Mouse (Mus musculus) limb, embryonic 10.5 days (tissue): ENCODE measurements around the gene Gm16253. TPM values are rescaled to one million over a fixed set of nuclear protein-coding genes. Genes with fewer than 3 reads are reported as not detected.
A peak's percentile ranks its signal among the peaks of the same experiment; 100 is the strongest.

ENCODE experiments used
- DNase-seq: peaks from one replicate; pipeline ENCODE4 v3.0.0-alpha.2; 2017; ENCODE audit warnings: low spot score
- H3K27ac ChIP-seq: fragments of 300-500 bp; sonication (generic); 2 replicates; pipeline ENCODE4 v1.5.1; 2016; ENCODE audit warnings: mild to moderate bottlenecking
- H3K27me3 ChIP-seq: fragments of 300-500 bp; sonication (generic); 2 replicates; pipeline ENCODE4 v1.6.1; 2016; ENCODE audit warnings: low read depth, mild to moderate bottlenecking; ENCODE audit not compliant: poor library complexity, severe bottlenecking
- H3K36me3 ChIP-seq: fragments of 300-500 bp; sonication (generic); 2 replicates; pipeline ENCODE4 v1.6.1; 2016; ENCODE audit warnings: mild to moderate bottlenecking, moderate library complexity
- H3K4me1 ChIP-seq: fragments of 300-500 bp; sonication (generic); 2 replicates; pipeline ENCODE4 v1.6.1; 2016
- H3K4me3 ChIP-seq: fragments of 300-500 bp; sonication (generic); 2 replicates; pipeline ENCODE4 v1.5.1; 2016; ENCODE audit warnings: mild to moderate bottlenecking, moderate library complexity
- H3K9me3 ChIP-seq: fragments of 300-500 bp; sonication (generic); replicated peaks from 2 replicates; pipeline ENCODE4 v1.6.1; 2016; ENCODE audit warnings: mild to moderate bottlenecking
- WGBS: fragments of 180-500 bp; shearing (Covaris S2); methylation state at CpG from one replicate; pipeline ENCODE4 v1.1.7; 2016; 5-methylcytosine and 5-hydroxymethylcytosine counted together
- polyA plus RNA-seq: library from polyadenylated mRNA; unstranded; fragments of >200 nt; fragmentation: Nextera tagmentation; extraction: Ambion mirVana; gene quantifications from 2 replicates; pipeline ENCODE4 v1.2.1, GENCODE M21; 2016

Gene Gm16253
- polyA plus RNA-seq, 1 experiment from 2014 or later: 2.0 TPM

- H3K27ac ChIP-seq: no peak overlapping the region
- H3K27me3 ChIP-seq: peaks cover 8% of the 10 kb centered on the region; the same call in 1 of the 2 replicates
- no peak for DNase-seq
- WGBS: 78% methylated on average over 7 of the region's 7 CpGs
- H3K9me3 ChIP-seq: no peaks in the 10 kb centered on the region
- H3K4me1 ChIP-seq: peaks cover 11% of the 10 kb centered on the region; the same call in 1 of the 2 replicates
- no peaks in the 10 kb centered on the region for H3K36me3 ChIP-seq
- no peak overlapping the region for H3K4me3 ChIP-seq
These were observed 28.0 kb upstream of the Gm16253 start for GRCm38 (mm10) chr3:96548824-96549223.

- Histone ChIP-seq H3K27me3 (0 out of 2 replicates have a peak, but pooled peaks cover 4% of the 10 kb centered on the region), H3K27ac (no peak overlapping the region), H3K36me3 (no peaks in the 10 kb centered on the region), H3K4me3 (no peak overlapping the region), H3K4me1 (peaks cover 11% of the 10 kb centered on the region; the same call in 1 of the 2 replicates), H3K9me3 (no peaks in the 10 kb centered on the region)
- no peak for DNase-seq
- WGBS: 87% methylated on average over 5 of the region's 5 CpGs
These were observed 27.4 kb upstream of the Gm16253 start for GRCm38 (mm10) chr3:96549346-96549745.

- Histone ChIP-seq H3K4me3 (no peak overlapping the region), H3K9me3 (no peaks in the 10 kb centered on the region), H3K4me1 (peaks cover 24% of the 10 kb centered on the region), H3K27ac (peak overlapping the region; percentile 64; the same call in 1 of the 2 replicates), H3K36me3 (no peaks in the 10 kb centered on the region), H3K27me3 (0 out of 2 replicates have a peak, but pooled peaks cover 4% of the 10 kb centered on the region)
- DNase-seq: no peak
- 33% methylated on average over 8 of the region's 8 CpGs for WGBS
These were observed 25.6 kb upstream of the Gm16253 start for GRCm38 (mm10) chr3:96551203-96551602.

GRCm38 (mm10) chr3:96551890-96552289 is 24.9 kb upstream of the Gm16253 start:
- H3K9me3 ChIP-seq: no peaks in the 10 kb centered on the region
- peak overlapping the region; percentile 64; the same call in 1 of the 2 replicates for H3K27ac ChIP-seq
- DNase-seq: no peak
- H3K4me1 ChIP-seq: peaks cover 30% of the 10 kb centered on the region
- 0 out of 2 replicates have a peak, but pooled peaks cover 4% of the 10 kb centered on the region for H3K27me3 ChIP-seq
- WGBS: 76% methylated on average over 7 of the region's 7 CpGs
- H3K36me3 ChIP-seq: no peaks in the 10 kb centered on the region
- no peak overlapping the region for H3K4me3 ChIP-seq

GRCm38 (mm10) chr3:96553601-96554000 is 23.2 kb upstream of the Gm16253 start:
- WGBS: 82% methylated on average over 6 of the region's 6 CpGs
- no peak overlapping the region for H3K27ac ChIP-seq

GRCm38 (mm10) chr3:96554251-96554650 is 22.5 kb upstream of the Gm16253 start:
- H3K4me3 ChIP-seq: no peak overlapping the region
- 86% methylated on average over 6 of the region's 6 CpGs for WGBS
- no peak for DNase-seq
- peaks cover 35% of the 10 kb centered on the region for H3K4me1 ChIP-seq
- H3K36me3 ChIP-seq: peaks cover 1% of the 10 kb centered on the region
- no peak overlapping the region for H3K27ac ChIP-seq
- no peaks in the 10 kb centered on the region for H3K27me3 ChIP-seq
- H3K9me3 ChIP-seq: no peaks in the 10 kb centered on the region

More at GRCm38 (mm10) chr3:96553601-96554000, 23.2 kb upstream of the Gm16253 start:
- no peak overlapping the region for H3K4me3 ChIP-seq
- no peak for DNase-seq
- H3K9me3 ChIP-seq: no peaks in the 10 kb centered on the region
- H3K36me3 ChIP-seq: no peaks in the 10 kb centered on the region
- peaks cover 30% of the 10 kb centered on the region for H3K4me1 ChIP-seq
- no peaks in the 10 kb centered on the region for H3K27me3 ChIP-seq

GRCm38 (mm10) chr3:96555041-96555596 is 21.7 kb upstream of the Gm16253 start:
- WGBS: 64% methylated on average over 12 of the region's 12 CpGs
- H3K4me3 ChIP-seq: no peak overlapping the region
- no peak for DNase-seq
- no peaks in the 10 kb centered on the region for H3K9me3 ChIP-seq
- no peaks in the 10 kb centered on the region for H3K27me3 ChIP-seq
- H3K4me1 ChIP-seq: peaks cover 44% of the 10 kb centered on the region
- peak overlapping the region; percentile 46; the same call in 1 of the 2 replicates for H3K27ac ChIP-seq
- peaks cover 10% of the 10 kb centered on the region for H3K36me3 ChIP-seq

GRCm38 (mm10) chr3:96555999-96556614 is 20.7 kb upstream of the Gm16253 start:
- 86% methylated on average over 15 of the region's 15 CpGs for WGBS
- no peak for DNase-seq
- Histone ChIP-seq H3K4me1 (peaks cover 50% of the 10 kb centered on the region), H3K9me3 (no peaks in the 10 kb centered on the region), H3K4me3 (peak overlapping the region; percentile 78), H3K27me3 (no peaks in the 10 kb centered on the region), H3K36me3 (peaks cover 20% of the 10 kb centered on the region), H3K27ac (peak overlapping the region; percentile 90)

- Histone ChIP-seq H3K4me3 (peak overlapping the region; percentile 78), H3K27me3 (no peaks in the 10 kb centered on the region), H3K4me1 (peaks cover 50% of the 10 kb centered on the region), H3K9me3 (no peaks in the 10 kb centered on the region), H3K27ac (peak overlapping the region; percentile 90), H3K36me3 (peaks cover 24% of the 10 kb centered on the region)
- 9% methylated on average over 22 of the region's 22 CpGs for WGBS
- DNase-seq: peak; percentile 47
These were observed 19.8 kb upstream of the Gm16253 start for GRCm38 (mm10) chr3:96556651-96557635.

- Histone ChIP-seq H3K27ac (peak within 1 kb of the TSS; percentile 90), H3K4me3 (peak within 1 kb of the TSS; percentile 78), H3K4me1 (peaks cover 55% of the 10 kb centered on the region), H3K36me3 (peaks cover 24% of the 10 kb centered on the region), H3K9me3 (no peaks in the 10 kb centered on the region), H3K27me3 (no peaks in the 10 kb centered on the region)
- DNase-seq: peak; percentile 100
- under 1% methylated on average over 26 of the region's 26 CpGs for WGBS
These were observed 19.1 kb upstream of the Gm16253 start, which contains the start of gene Txnip for GRCm38 (mm10) chr3:96557694-96558093. Gene Txnip, plus strand, starts transcription at chr3:96557957.

- H3K9me3 ChIP-seq: no peaks in the 10 kb centered on the region
- H3K27me3 ChIP-seq: no peaks in the 10 kb centered on the region
- H3K36me3 ChIP-seq: peaks cover 24% of the 10 kb centered on the region
- peak overlapping the region; percentile 78 for H3K4me3 ChIP-seq
- H3K27ac ChIP-seq: peak overlapping the region; percentile 90
- peak; percentile 61 for DNase-seq
- 1% methylated on average over 17 of the region's 17 CpGs for WGBS
- H3K4me1 ChIP-seq: peaks cover 55% of the 10 kb centered on the region
These were observed 18.6 kb upstream of the Gm16253 start for GRCm38 (mm10) chr3:96558159-96558558.

GRCm38 (mm10) chr3:96558668-96559196 is 18.1 kb upstream of the Gm16253 start:
- no peaks in the 10 kb centered on the region for H3K27me3 ChIP-seq
- H3K9me3 ChIP-seq: no peaks in the 10 kb centered on the region
- peak overlapping the region; percentile 90 for H3K27ac ChIP-seq
- peak overlapping the region; percentile 78 for H3K4me3 ChIP-seq
- DNase-seq: no peak
- 61% methylated on average over 10 of the region's 10 CpGs for WGBS
- H3K36me3 ChIP-seq: peaks cover 24% of the 10 kb centered on the region
- peaks cover 56% of the 10 kb centered on the region for H3K4me1 ChIP-seq
